Mouse (Mus musculus) MEL (cell line): ENCODE measurements at regions not wholly inside any gene's neighbourhood (a gene's known extent, or its start where the extent isn't known, plus 50 kb on each side); places are given as distances from the start of the nearest gene placed in this dataset.

Source experiments
- DNase-seq: peaks from one replicate; pipeline ENCODE4 v3.0.0; 2011; ENCODE audit warnings: low read depth, low spot score
- H3K27ac ChIP-seq: 2 replicates; pipeline ENCODE4 v1.5.1; 2012; ENCODE audit warnings: low read depth, mild to moderate bottlenecking, control low read depth, low read length, moderate library complexity; ENCODE audit not compliant: control insufficient read depth
- H3K27me3 ChIP-seq, 2 experiments: fragments of 150-350 bp in 1 of 2; sonication (generic) in 1 of 2; 2 replicates each; pipeline ENCODE4 v1.6.1; 2012; ENCODE audit warnings: low read length in 2 of 2, mild to moderate bottlenecking in 2 of 2, improper control_type of control experiment in 1 of 2, moderate library complexity in 1 of 2; ENCODE audit not compliant: insufficient read depth in 2 of 2, control insufficient read depth in 1 of 2
- H3K36me3 ChIP-seq, 2 experiments: 2 replicates each; pipeline ENCODE4 v1.6.1; 2012 to 2014; ENCODE audit warnings: low read length in 2 of 2, improper control_type of control experiment in 1 of 2, inconsistent platforms in 1 of 2, mild to moderate bottlenecking in 1 of 2; ENCODE audit not compliant: insufficient read depth in 2 of 2, control insufficient read depth in 1 of 2
- H3K4me1 ChIP-seq, 2 experiments: fragments of 150-350 bp in 1 of 2; sonication (generic) in 1 of 2; 2 replicates each; pipeline ENCODE4 v1.6.1; 2012; ENCODE audit warnings: low read length in 2 of 2, improper control_type of control experiment in 1 of 2, mild to moderate bottlenecking in 1 of 2; ENCODE audit not compliant: insufficient read depth in 2 of 2, control insufficient read depth in 1 of 2
- H3K4me3 ChIP-seq, 2 experiments: fragments of 150-350 bp in 1 of 2; sonication (generic) in 1 of 2; 2 replicates each; pipeline ENCODE4 v1.5.1; 2012; ENCODE audit warnings: low read depth in 2 of 2, low read length in 2 of 2, mild to moderate bottlenecking in 2 of 2, moderate library complexity in 2 of 2, control low read depth in 1 of 2, improper control_type of control experiment in 1 of 2; ENCODE audit not compliant: control insufficient read depth in 1 of 2, insufficient read depth in 1 of 2
- H3K79me2 ChIP-seq: 2 replicates; pipeline ENCODE4 v1.6.1; 2012; ENCODE audit warnings: mild to moderate bottlenecking, low read length, moderate library complexity; ENCODE audit not compliant: control insufficient read depth, poor library complexity, insufficient read depth
- H3K9ac ChIP-seq: 2 replicates; pipeline ENCODE4 v1.6.1; 2012; ENCODE audit warnings: low read depth, mild to moderate bottlenecking, control low read depth, low read length, moderate library complexity; ENCODE audit not compliant: control insufficient read depth, poor library complexity, severe bottlenecking
- H3K9me3 ChIP-seq: fragments of 150-350 bp; sonication (generic); replicated peaks from 2 replicates; pipeline ENCODE4 v1.6.1; 2012; ENCODE audit warnings: mild to moderate bottlenecking, low read length, improper control_type of control experiment, moderate library complexity; ENCODE audit not compliant: insufficient read depth
- CHD1 ChIP-seq: IDR thresholded peaks from 2 replicates; pipeline ENCODE4 v1.6.1; 2012; ENCODE audit warnings: low read depth, mild to moderate bottlenecking, inconsistent platforms, low read length, improper control_type of control experiment
- CHD2 ChIP-seq: IDR thresholded peaks from 2 replicates; pipeline ENCODE4 v1.6.1; 2011; ENCODE audit warnings: low read length, improper control_type of control experiment
- CTCF ChIP-seq, 3 experiments: IDR thresholded peaks in 2 of 3; conservative IDR thresholded peaks in 1 of 3; 2 replicates each; pipeline ENCODE4 v1.5.1; 2011 to 2012; ENCODE audit warnings: low read length in 3 of 3, low read depth in 2 of 3, mild to moderate bottlenecking in 2 of 3, improper control_type of control experiment in 1 of 3, inconsistent platforms in 1 of 3, mixed read lengths in 1 of 3, moderate library complexity in 1 of 3; ENCODE audit not compliant: control insufficient read depth in 1 of 3, insufficient read depth in 1 of 3, poor library complexity in 1 of 3, severe bottlenecking in 1 of 3
- E2F4 ChIP-seq: IDR thresholded peaks from 2 replicates; pipeline ENCODE4 v1.6.1; 2011; ENCODE audit warnings: low read depth, low read length, improper control_type of control experiment, borderline replicate concordance
- KAT2A ChIP-seq: conservative IDR thresholded peaks from 2 replicates; pipeline ENCODE4 v1.6.1; 2012; ENCODE audit warnings: low read depth, low read length, improper control_type of control experiment, inconsistent platforms
- MEF2A ChIP-seq: IDR thresholded peaks from 2 replicates; pipeline ENCODE4 v1.6.1; 2014; ENCODE audit warnings: low read depth, mild to moderate bottlenecking, inconsistent platforms, low read length, improper control_type of control experiment; ENCODE audit not compliant: poor library complexity, insufficient replicate concordance, severe bottlenecking; ENCODE audit errors: extremely low read depth
- NRF1 ChIP-seq: IDR thresholded peaks from 2 replicates; pipeline ENCODE4 v1.6.1; 2014; ENCODE audit warnings: low read depth, mild to moderate bottlenecking, inconsistent platforms, low read length, improper control_type of control experiment, moderate library complexity; ENCODE audit not compliant: poor library complexity, insufficient read depth, severe bottlenecking
- POLR2A ChIP-seq, 2 experiments: IDR thresholded peaks; 2 replicates each; pipeline ENCODE4 v1.6.1; 2011 to 2012; ENCODE audit warnings: low read length in 2 of 2, mild to moderate bottlenecking in 2 of 2, control low read depth in 1 of 2, improper control_type of control experiment in 1 of 2, low read depth in 1 of 2, moderate library complexity in 1 of 2; ENCODE audit not compliant: control insufficient read depth in 1 of 2, insufficient read depth in 1 of 2, poor library complexity in 1 of 2
- POLR2AphosphoS5 ChIP-seq: IDR thresholded peaks from 2 replicates; pipeline ENCODE4 v1.6.1; 2012; ENCODE audit warnings: low read depth, borderline replicate concordance, mild to moderate bottlenecking, inconsistent platforms, low read length, moderate library complexity, mixed read lengths
- TBP ChIP-seq: IDR thresholded peaks from 2 replicates; pipeline ENCODE4 v1.8.0; 2011; ENCODE audit warnings: low read depth, low read length, improper control_type of control experiment
- USF2 ChIP-seq, 2 experiments: IDR thresholded peaks; 2 replicates each; pipeline ENCODE4 v1.6.1; 2011 to 2012; ENCODE audit warnings: improper control_type of control experiment in 2 of 2, low read length in 2 of 2, borderline replicate concordance in 1 of 2, inconsistent platforms in 1 of 2, low read depth in 1 of 2, mild to moderate bottlenecking in 1 of 2; ENCODE audit not compliant: insufficient read depth in 1 of 2
- ZC3H11A ChIP-seq: IDR thresholded peaks from 2 replicates; pipeline ENCODE4 v1.6.1; 2012; ENCODE audit warnings: low read depth, mild to moderate bottlenecking, inconsistent platforms, low read length, improper control_type of control experiment
- ZMIZ1 ChIP-seq: IDR thresholded peaks from 2 replicates; pipeline ENCODE4 v1.6.1; 2012; ENCODE audit warnings: low read depth, mild to moderate bottlenecking, inconsistent platforms, low read length, improper control_type of control experiment, moderate library complexity
- ZNF384 ChIP-seq: IDR thresholded peaks from 2 replicates; pipeline ENCODE4 v1.6.1; 2012; ENCODE audit warnings: low read depth, mild to moderate bottlenecking, inconsistent platforms, low read length, improper control_type of control experiment

DNA sequence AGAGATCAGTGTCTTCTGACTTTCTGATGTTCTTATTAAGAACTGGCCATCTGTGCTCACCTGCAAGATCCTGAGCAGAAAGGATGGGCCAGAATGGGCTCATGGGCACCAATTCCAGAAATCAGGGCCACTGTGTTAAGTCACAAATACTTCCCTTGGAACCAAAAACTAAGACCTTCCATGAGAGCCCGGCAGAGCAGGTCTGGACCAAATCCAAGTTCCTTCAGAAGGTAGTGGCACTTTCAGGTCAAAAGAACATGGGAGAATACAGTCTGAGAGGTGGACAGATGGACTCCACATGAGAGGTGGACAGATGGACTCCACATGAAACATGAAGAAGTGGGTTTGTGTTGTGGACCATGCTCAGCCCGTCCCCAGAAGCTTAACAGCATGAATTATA, 180.4 kb downstream of the Abhd5 start:
- H3K27me3 ChIP-seq, result no peaks in the 10 kb centered on the region

DNA sequence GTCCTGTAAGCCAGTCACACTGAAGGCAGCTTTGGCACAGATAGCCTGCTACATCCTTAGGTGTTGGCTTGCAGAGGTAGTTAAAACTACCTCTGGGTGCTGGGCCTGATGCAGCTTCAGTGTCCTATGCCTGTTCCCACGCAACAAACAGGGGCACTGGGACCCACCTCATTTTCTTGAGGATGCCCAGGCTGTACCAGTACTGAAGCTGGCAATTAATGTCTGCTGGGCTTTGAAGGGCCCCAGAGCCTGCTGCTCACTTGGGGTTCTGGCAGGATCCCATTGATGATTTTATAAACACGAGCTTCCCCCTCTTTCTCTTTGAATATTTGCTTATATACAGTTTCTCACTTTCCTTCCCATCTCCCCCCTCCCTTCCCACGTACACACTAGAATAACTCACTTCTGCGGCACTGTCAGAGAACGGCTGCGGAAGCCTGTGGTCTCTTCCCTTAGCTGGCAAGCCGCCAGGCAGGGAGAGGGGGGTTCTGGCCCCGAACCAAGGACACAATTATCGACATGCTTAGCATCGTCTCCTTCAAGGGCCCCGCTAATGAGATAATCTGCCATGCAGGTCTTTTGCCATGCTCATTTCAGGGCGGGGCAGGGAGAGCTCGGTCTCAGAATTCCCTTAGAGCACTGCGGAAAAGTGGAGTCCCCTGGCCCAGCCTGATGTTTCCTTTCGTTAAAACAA, 182.9 kb downstream of the Abhd5 start:
- H3K79me2 ChIP-seq, result no peaks in the 10 kb centered on the region
- no peaks in the 10 kb centered on the region for H3K36me3 ChIP-seq
- H3K4me3 ChIP-seq, result no peak overlapping the region
- DNase-seq, result no peak
- H3K4me1 ChIP-seq, result no peaks in the 10 kb centered on the region
- no peak overlapping the region for H3K9ac ChIP-seq
- no peak overlapping the region for H3K27ac ChIP-seq
- H3K27me3 ChIP-seq, result no peaks in the 10 kb centered on the region
- H3K9me3 ChIP-seq, result no peaks in the 10 kb centered on the region
- no peak for TF ChIP-seq ZNF384
- no peak for TF ChIP-seq ZC3H11A
- no peak for TF ChIP-seq USF2 (IDR thresholded peaks at IDR 0.05; ENCODE audit: borderline replicate concordance in 1 of 2, insufficient read depth in 1 of 2, low read depth in 1 of 2, low read length in 2 of 2)
- TF ChIP-seq TBP, result no peak
- TF ChIP-seq CHD2, result no peak
- no peak for TF ChIP-seq ZMIZ1
- TF ChIP-seq KAT2A, result no peak

More for the DNA sequence above, 180.4 kb downstream of the Abhd5 start:
- H3K79me2 ChIP-seq, result no peaks in the 10 kb centered on the region
- H3K4me3 ChIP-seq, result no peak overlapping the region
- no peaks in the 10 kb centered on the region for H3K36me3 ChIP-seq
- H3K4me1 ChIP-seq, result no peaks in the 10 kb centered on the region
- DNase-seq, result no peak
- no peaks in the 10 kb centered on the region for H3K9me3 ChIP-seq
- TF ChIP-seq CTCF (IDR thresholded peaks at IDR 0.05 in 2 of 3, conservative IDR thresholded peaks at IDR 0.05 in 1 of 3; ENCODE audit: control insufficient read depth in 1 of 3, insufficient read depth in 1 of 3, low read depth in 2 of 3, low read length in 3 of 3, poor library complexity in 1 of 3, severe bottlenecking in 1 of 3) (no peak), CHD1 (no peak), E2F4 (no peak), MEF2A (no peak), POLR2A (IDR thresholded peaks at IDR 0.05; ENCODE audit: control insufficient read depth in 1 of 2, insufficient read depth in 1 of 2, low read depth in 1 of 2, low read length in 2 of 2, poor library complexity in 1 of 2) (no peak), NRF1 (no peak), POLR2AphosphoS5 (no peak), TBP (no peak)
- H3K27ac ChIP-seq, result no peak overlapping the region
- no peak overlapping the region for H3K9ac ChIP-seq
